Mouse (Mus musculus): ENCODE measurements around the gene Rcsd1. TPM values are rescaled to one million over a fixed set of nuclear protein-coding genes. Genes with fewer than 3 reads are reported as not detected.

Gene Rcsd1
- polyA plus RNA-seq, 1 experiment from 2014 or later = 42.8 TPM

DNA sequence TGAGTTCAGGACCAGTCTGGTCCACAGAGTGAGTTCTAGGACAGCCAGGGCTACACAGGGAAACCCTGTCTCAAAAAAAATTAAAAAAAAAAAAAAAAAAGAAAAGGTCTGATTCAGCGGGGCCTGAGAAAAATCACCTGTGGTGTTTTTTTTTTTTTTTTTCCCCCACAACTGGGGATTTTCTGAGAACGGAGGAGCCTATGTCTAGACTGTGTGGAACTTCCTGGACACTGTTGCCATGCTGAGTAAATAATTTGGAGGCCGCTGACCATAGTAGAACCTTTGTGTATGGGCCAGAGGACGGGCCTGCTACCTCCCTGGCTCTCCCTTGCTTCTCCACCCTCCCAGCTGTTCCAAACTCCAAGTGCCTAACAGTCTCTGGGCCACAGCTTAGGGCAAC lies 40.7 kb downstream of the Rcsd1 start:
- no peak for ATAC-seq (ENCODE audit: borderline replicate concordance, extremely low read depth, low FRiP score, low TSS enrichment)
- WGBS = 61% methylated on average over 4 of the region's 4 CpGs
- no peak overlapping the region for H3K9ac ChIP-seq
- no peaks in the 10 kb centered on the region for H3K36me3 ChIP-seq
- H3K4me2 ChIP-seq = no peak overlapping the region
- no peaks in the 10 kb centered on the region for H3K27me3 ChIP-seq
- 0 out of 2 replicates have a peak, but pooled peaks cover 3% of the 10 kb centered on the region for H3K4me1 ChIP-seq
- no peak overlapping the region for H3K27ac ChIP-seq
- no peak overlapping the region for H3K4me3 ChIP-seq
- H3K9me3 ChIP-seq = no peaks in the 10 kb centered on the region

DNA sequence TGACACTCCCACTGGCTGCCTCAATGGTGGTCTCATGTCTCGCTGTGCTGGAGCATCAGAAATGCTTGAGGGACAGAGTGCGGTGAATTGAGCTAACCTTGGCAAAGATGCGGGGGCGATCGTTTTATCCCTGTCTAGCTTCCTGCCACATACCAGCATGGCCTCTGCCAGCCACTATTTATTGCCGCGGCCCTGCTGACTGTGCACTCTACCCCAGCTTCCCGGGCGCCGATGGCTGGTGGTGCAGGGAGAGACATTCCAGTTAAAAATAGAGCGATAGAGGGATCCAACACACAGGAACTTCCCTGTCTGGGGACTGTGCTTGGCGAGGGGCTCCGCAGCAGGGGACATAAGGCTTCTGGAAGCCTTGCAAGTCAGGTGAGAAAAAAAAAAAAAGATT lies 42.2 kb downstream of the Rcsd1 start:
- Histone ChIP-seq H3K9me3 (no peaks in the 10 kb centered on the region), H3K4me1 (0 out of 2 replicates have a peak, but pooled peaks cover 7% of the 10 kb centered on the region), H3K4me2 (no peak overlapping the region), H3K9ac (no peak overlapping the region), H3K27ac (no peak overlapping the region), H3K27me3 (no peaks in the 10 kb centered on the region), H3K4me3 (no peak overlapping the region), H3K36me3 (no peaks in the 10 kb centered on the region)
- ATAC-seq (ENCODE audit: borderline replicate concordance, extremely low read depth, low FRiP score, low TSS enrichment) = no peak
- WGBS = 45% methylated on average over 13 of the region's 13 CpGs

DNA sequence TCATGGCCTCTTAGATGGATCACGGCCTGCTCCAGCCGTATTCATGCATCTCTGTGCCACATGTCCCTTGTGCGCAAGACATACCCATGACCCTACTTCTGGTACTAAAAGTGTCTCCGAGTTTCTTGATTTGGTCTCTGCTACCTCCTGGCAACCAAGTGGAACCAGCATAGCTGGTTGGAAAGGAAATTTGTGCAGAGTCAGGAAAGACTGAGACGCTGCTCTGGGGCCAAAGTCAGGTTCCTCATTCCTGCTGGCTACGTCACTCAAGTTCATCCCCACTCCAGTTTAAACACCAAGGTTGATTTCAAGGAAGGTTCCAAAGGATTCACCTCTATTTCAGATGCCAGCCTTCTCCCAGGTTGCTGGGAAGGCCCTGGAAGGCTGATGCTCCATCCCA lies 42.6 kb downstream of the Rcsd1 start:
- H3K4me2 ChIP-seq = no peak overlapping the region
- whole genome bisulfite sequencing = 89% methylated on average over 6 of the region's 6 CpGs
- no peaks in the 10 kb centered on the region for H3K27me3 ChIP-seq
- no peak for ATAC-seq (ENCODE audit: borderline replicate concordance, extremely low read depth, low FRiP score, low TSS enrichment)
- H3K9me3 ChIP-seq = no peaks in the 10 kb centered on the region
- no peak overlapping the region for H3K4me3 ChIP-seq
- H3K4me1 ChIP-seq = 0 out of 2 replicates have a peak, but pooled peaks cover 7% of the 10 kb centered on the region
- H3K27ac ChIP-seq = no peak overlapping the region
- H3K9ac ChIP-seq = no peak overlapping the region
- H3K36me3 ChIP-seq = no peaks in the 10 kb centered on the region

DNA sequence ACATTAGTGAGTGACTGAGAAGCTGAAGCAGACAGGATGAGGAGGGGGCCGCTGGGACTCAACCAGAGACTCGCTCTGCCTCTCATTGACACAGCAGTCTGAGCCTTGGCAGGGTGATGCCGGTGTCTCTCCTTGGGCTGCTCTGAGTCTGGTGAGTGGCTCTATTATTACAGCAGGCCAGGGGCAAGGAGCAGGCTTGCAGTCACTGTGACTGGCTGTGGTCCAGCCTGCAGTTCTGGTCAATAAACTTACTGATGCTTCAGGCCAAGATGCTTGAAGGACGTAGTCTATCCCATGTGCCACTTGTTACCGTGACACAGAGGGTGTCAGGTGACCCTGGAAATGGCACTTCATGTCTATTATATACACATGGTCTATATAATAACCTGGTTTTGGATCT lies 43.8 kb downstream of the Rcsd1 start:
- no peaks in the 10 kb centered on the region for H3K9me3 ChIP-seq
- H3K4me1 ChIP-seq = 0 out of 2 replicates have a peak, but pooled peaks cover 7% of the 10 kb centered on the region
- 76% methylated on average over 5 of the region's 5 CpGs for WGBS
- H3K9ac ChIP-seq = no peak overlapping the region
- no peak overlapping the region for H3K4me2 ChIP-seq
- ATAC-seq (ENCODE audit: borderline replicate concordance, extremely low read depth, low FRiP score, low TSS enrichment) = no peak
- no peak overlapping the region for H3K27ac ChIP-seq
- no peaks in the 10 kb centered on the region for H3K27me3 ChIP-seq
- H3K4me3 ChIP-seq = no peak overlapping the region
- no peaks in the 10 kb centered on the region for H3K36me3 ChIP-seq

DNA sequence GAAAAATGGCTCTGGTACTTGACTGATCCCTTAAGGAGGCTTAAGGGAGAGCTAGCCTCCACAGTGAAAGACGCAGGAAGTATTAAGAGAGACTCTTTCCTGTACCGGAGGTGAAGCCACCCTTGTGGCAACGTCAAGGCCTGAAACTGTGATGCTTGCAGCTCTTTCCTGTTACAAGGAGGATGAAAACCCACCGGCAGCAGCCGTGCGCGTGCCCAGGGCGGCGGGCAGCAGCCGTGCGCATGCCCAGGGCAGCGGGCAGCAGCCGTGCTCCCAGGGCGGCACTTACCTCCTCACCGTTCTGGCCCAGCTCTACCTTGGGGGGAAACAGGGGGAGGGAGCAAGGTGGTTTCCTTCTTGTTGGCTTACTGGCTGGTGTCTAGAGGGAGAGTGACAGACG lies 46.3 kb downstream of the Rcsd1 start:
- no peaks in the 10 kb centered on the region for H3K9me3 ChIP-seq
- no peaks in the 10 kb centered on the region for H3K36me3 ChIP-seq
- H3K4me1 ChIP-seq = 0 out of 2 replicates have a peak, but pooled peaks cover 7% of the 10 kb centered on the region
- no peak overlapping the region for H3K4me2 ChIP-seq
- H3K27me3 ChIP-seq = no peaks in the 10 kb centered on the region
- ATAC-seq (ENCODE audit: borderline replicate concordance, extremely low read depth, low FRiP score, low TSS enrichment) = no peak
- H3K4me3 ChIP-seq = no peak overlapping the region
- 66% methylated on average over 16 of the region's 16 CpGs for WGBS
- no peak overlapping the region; the same call in 1 of the 2 replicates for H3K27ac ChIP-seq
- H3K9ac ChIP-seq = no peak overlapping the region

DNA sequence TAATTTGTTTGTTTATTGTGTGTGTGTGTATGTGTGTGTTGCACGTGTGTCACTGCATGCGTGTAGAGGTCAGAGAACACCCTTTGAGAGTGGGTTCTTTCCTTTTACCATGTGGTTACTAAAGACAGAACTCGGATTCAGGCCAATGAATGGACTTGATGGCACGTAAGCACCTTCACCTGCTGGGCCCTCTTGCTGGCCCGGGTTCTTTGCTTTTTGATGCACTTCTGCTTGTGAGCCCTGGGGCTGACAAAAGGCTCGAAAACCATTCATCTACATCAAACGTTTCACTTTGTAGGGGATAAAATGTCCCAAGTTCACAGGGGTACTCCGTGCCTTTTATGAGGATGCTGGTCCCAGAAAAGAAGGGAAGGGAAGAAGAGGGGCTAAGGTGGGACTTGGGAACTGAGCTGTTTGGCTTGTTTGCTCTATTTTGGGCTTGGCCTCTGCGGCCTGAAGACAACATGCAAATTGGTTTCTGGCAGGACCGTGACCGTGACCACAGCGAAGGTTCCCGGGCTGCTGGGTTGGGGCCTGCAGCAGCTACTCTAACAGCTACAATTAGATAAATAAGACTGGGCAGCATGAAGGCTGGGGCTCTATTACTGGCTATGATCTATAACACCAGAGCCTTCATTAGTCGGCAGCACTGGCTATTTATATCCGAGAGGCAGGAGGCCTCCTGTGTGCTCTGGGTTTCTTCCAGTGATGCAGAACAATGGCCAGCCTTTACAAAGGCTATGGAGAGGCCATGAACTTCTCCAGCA lies 46.9 kb downstream of the Rcsd1 start:
- Histone ChIP-seq H3K9ac (no peak overlapping the region), H3K27me3 (no peaks in the 10 kb centered on the region), H3K4me2 (no peak overlapping the region), H3K27ac (no peak overlapping the region), H3K4me1 (0 out of 2 replicates have a peak, but pooled peaks cover 7% of the 10 kb centered on the region), H3K4me3 (no peak overlapping the region), H3K9me3 (no peaks in the 10 kb centered on the region), H3K36me3 (peaks cover 3% of the 10 kb centered on the region; the same call in 1 of the 2 replicates)
- 68% methylated on average over 15 of the region's 15 CpGs for WGBS
- ATAC-seq (ENCODE audit: borderline replicate concordance, extremely low read depth, low FRiP score, low TSS enrichment) = no peak

DNA sequence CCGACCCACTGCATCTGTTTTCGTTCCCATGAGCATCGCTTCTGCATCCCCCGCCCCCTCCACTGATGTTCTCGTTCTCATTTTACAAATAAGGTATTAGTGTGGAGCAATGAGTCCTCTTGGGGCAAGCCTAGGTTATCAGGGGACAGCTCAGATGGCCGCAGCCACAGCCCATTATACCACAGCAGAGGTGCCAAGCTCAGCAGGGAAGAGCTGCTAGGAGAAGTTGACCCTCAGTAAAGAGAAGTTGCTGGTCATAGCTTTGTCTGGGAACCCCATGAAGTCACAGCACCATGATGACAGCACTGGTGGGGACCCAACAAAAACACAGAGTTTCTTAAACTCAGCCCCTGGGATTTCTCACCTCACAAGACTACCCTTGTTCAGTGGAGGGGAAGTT lies 47.8 kb downstream of the Rcsd1 start:
- H3K27ac ChIP-seq = no peak overlapping the region

DNA sequence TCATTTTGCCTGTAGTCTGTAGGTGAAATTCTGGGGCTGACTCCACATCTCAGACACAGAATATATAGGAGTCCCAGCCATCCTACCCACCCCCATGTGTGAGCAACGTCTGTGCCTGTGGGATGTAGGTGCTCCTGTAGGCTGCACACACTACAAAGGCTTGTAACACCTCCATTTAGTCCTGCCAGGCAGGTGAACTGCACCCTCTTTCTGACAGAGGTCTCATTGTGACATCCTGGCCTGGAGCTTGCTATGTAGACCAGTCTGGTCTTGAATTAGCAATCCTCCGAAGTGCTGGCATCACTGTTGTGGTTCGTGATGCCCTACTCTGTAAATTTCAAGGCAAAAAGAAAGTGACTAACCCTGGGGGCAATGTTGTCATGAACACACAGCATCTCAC lies 48.4 kb downstream of the Rcsd1 start:
- no peak overlapping the region for H3K4me3 ChIP-seq
- H3K4me1 ChIP-seq = 0 out of 2 replicates have a peak, but pooled peaks cover 4% of the 10 kb centered on the region
- no peak overlapping the region for H3K4me2 ChIP-seq
- no peak overlapping the region for H3K27ac ChIP-seq
- H3K36me3 ChIP-seq = peaks cover 10% of the 10 kb centered on the region; the same call in 1 of the 2 replicates
- WGBS = 57% methylated on average over 3 of the region's 3 CpGs
- no peaks in the 10 kb centered on the region for H3K9me3 ChIP-seq
- H3K27me3 ChIP-seq = no peaks in the 10 kb centered on the region
- no peak overlapping the region for H3K9ac ChIP-seq
- no peak for ATAC-seq (ENCODE audit: borderline replicate concordance, extremely low read depth, low FRiP score, low TSS enrichment)

More for the DNA sequence above, 47.8 kb downstream of the Rcsd1 start:
- Histone ChIP-seq H3K4me3 (no peak overlapping the region), H3K36me3 (peaks cover 7% of the 10 kb centered on the region; the same call in 1 of the 2 replicates), H3K4me2 (no peak overlapping the region), H3K4me1 (0 out of 2 replicates have a peak, but pooled peaks cover 4% of the 10 kb centered on the region), H3K9me3 (no peaks in the 10 kb centered on the region), H3K9ac (no peak overlapping the region), H3K27me3 (no peaks in the 10 kb centered on the region)
- WGBS = 83% methylated on average over 6 of the region's 6 CpGs
- ATAC-seq (ENCODE audit: borderline replicate concordance, extremely low read depth, low FRiP score, low TSS enrichment) = no peak

DNA sequence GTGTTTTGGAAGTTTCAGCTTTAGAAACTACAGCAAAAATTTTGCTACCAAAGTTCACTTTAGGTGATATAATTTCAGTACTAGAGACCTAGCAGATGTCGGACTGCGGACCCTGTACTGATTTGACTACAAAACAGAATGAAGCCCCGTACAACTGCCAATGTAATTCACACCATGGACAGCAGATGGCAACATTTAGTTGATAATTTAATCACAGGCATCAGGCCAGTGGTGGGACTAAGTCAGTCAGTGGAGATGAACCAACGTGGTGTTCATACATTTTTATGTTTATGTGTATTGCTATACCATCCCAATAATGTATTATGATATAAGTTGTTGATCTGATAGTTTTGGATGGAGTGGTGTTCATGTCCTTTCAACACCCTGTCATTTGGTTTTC lies 48.8 kb downstream of the Rcsd1 start:
- H3K4me3 ChIP-seq = no peak overlapping the region
- H3K27me3 ChIP-seq = no peaks in the 10 kb centered on the region
- WGBS = 22% methylated on average over 4 of the region's 4 CpGs
- peaks cover 10% of the 10 kb centered on the region; the same call in 1 of the 2 replicates for H3K36me3 ChIP-seq
- no peak overlapping the region for H3K9ac ChIP-seq
- peaks cover 5% of the 10 kb centered on the region; the same call in 1 of the 2 replicates for H3K4me1 ChIP-seq
- H3K4me2 ChIP-seq = no peak overlapping the region
- ATAC-seq (ENCODE audit: borderline replicate concordance, extremely low read depth, low FRiP score, low TSS enrichment) = no peak; the same call in 1 of the 2 replicates
- H3K27ac ChIP-seq = no peak overlapping the region
- no peaks in the 10 kb centered on the region for H3K9me3 ChIP-seq

DNA sequence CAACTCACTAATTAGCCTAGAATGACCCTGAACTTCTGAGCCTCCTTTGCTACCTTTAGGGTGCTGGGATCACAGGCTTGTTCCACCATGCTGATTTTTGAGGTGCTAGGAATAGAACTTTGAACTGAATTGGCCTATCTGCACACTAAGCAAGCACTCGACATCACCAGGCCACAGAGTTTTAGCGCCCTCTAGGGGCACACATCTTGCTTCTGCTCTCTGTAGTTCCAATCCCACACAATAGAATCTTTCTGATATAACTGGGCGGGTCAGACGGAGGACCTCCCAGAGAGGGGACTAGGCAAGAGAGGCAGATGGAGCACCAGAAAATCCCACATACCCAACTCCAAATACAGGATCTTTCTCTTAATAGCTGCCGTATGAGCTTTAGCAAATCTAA lies 51.0 kb downstream of the Rcsd1 start:
- no peaks in the 10 kb centered on the region for H3K9me3 ChIP-seq
- 36% methylated on average over 5 of the region's 5 CpGs for WGBS
- no peak overlapping the region for H3K4me2 ChIP-seq
- H3K9ac ChIP-seq = no peak overlapping the region
- H3K27me3 ChIP-seq = no peaks in the 10 kb centered on the region
- peaks cover 14% of the 10 kb centered on the region; the same call in 1 of the 2 replicates for H3K4me1 ChIP-seq
- no peak overlapping the region for H3K4me3 ChIP-seq
- no peak overlapping the region for H3K27ac ChIP-seq
- ATAC-seq (ENCODE audit: borderline replicate concordance, extremely low read depth, low FRiP score, low TSS enrichment) = no peak; the same call in 1 of the 2 replicates
- H3K36me3 ChIP-seq = peaks cover 10% of the 10 kb centered on the region; the same call in 1 of the 2 replicates

DNA sequence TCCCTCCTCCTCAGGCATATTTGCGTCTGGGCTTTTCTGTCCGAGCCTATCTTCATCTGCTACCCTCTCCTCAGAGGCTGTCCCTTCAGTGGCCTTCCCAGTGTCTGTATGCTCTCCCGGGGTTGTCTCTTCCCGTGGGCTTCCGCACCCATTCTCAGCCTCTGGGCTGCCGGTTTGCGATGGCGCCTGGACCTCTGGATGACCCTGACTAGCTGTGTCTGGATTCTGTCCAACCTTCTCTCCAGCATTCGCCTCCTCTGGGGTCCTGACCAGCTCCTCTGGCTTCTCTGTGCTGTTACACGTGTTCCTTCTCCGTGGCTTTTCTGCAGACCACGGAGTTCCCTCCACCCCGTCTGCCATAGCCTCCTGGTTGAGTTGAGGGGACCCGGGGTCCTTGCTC lies 54.1 kb downstream of the Rcsd1 start:
- peaks cover 9% of the 10 kb centered on the region; the same call in 1 of the 2 replicates for H3K4me1 ChIP-seq
- WGBS = 47% methylated on average over 14 of the region's 14 CpGs
- no peaks in the 10 kb centered on the region for H3K9me3 ChIP-seq
- H3K9ac ChIP-seq = no peak overlapping the region
- H3K4me3 ChIP-seq = no peak overlapping the region
- peak; percentile 21; the same call in 1 of the 2 replicates for ATAC-seq (ENCODE audit: borderline replicate concordance, extremely low read depth, low FRiP score, low TSS enrichment)
- H3K27ac ChIP-seq = no peak overlapping the region
- peaks cover 10% of the 10 kb centered on the region; the same call in 1 of the 2 replicates for H3K36me3 ChIP-seq
- no peaks in the 10 kb centered on the region for H3K27me3 ChIP-seq
- H3K4me2 ChIP-seq = no peak overlapping the region

DNA sequence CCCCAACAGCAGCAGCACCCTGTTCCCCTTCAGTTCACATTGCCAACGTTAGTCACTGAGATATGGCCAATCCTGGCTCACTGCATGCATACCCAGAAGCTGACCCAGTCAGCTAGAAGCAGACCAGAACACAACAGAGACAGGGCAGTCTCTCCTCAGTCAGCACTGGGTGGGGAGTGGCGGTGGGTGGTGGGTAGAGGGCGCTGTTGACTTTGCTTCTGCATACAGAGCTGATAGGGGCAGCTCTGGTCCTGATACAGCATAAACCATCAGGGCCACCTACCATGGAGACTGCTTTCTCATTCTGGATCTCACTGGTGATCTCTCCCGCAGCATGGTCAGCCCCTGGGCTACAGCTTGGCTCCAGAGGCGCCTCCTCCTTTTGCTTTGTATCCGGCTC lies 54.5 kb downstream of the Rcsd1 start:
- H3K4me3 ChIP-seq = no peak overlapping the region
- H3K9ac ChIP-seq = no peak overlapping the region
- ATAC-seq (ENCODE audit: borderline replicate concordance, extremely low read depth, low FRiP score, low TSS enrichment) = 0 out of 2 replicates have a peak, but pooled peaks have one; percentile 28
- 69% methylated on average over 6 of the region's 6 CpGs for WGBS
- no peaks in the 10 kb centered on the region for H3K27me3 ChIP-seq
- peaks cover 9% of the 10 kb centered on the region; the same call in 1 of the 2 replicates for H3K4me1 ChIP-seq
- H3K4me2 ChIP-seq = no peak overlapping the region
- no peaks in the 10 kb centered on the region for H3K9me3 ChIP-seq
- H3K27ac ChIP-seq = no peak overlapping the region
- peaks cover 10% of the 10 kb centered on the region; the same call in 1 of the 2 replicates for H3K36me3 ChIP-seq
